Mouse (Mus musculus): ENCODE data around the gene Rab8b. TPM values are rescaled to one million over a fixed set of nuclear protein-coding genes. Genes with fewer than 3 reads are reported as not detected.

Gene Rab8b
- total and polyA plus RNA-seq, 2 experiments from 2014 or later, result 20.7 to 30.7 TPM

GRCm38 (mm10) chr9:66945647-66946641, 26.5 kb upstream of the Rab8b start, which contains the start of gene Rps27l:
Gene Rps27l, plus strand, starts transcription at chr9:66946086.
- Histone ChIP-seq H3K4me2 (ENCODE audit: low read depth) (peak within 1 kb of the TSS; percentile 74), H3K27me3 (ENCODE audit: insufficient read depth, low read length) (no peaks in the 10 kb centered on the region), H3K36me3 (ENCODE audit: insufficient read depth) (0 out of 2 replicates have a peak, but pooled peaks cover 8% of the 10 kb centered on the region), H3K9me3 (ENCODE audit: low read length) (no peaks in the 10 kb centered on the region), H3K27ac (ENCODE audit: low read depth, low read length) (peak within 1 kb of the TSS; percentile 93), H3K4me3 (ENCODE audit: low read depth, low read length) (peak within 1 kb of the TSS; percentile 86), H3K9ac (peak within 1 kb of the TSS; percentile 78), H3K4me1 (ENCODE audit: insufficient read depth) (no peaks in the 10 kb centered on the region)
- peak; percentile 4; the same call in 1 of the 2 replicates for TF ChIP-seq CTCF (IDR thresholded peaks at IDR 0.05; ENCODE audit: low read depth)
- DNase-seq (peak; percentile 94), ATAC-seq (peak; percentile 99)
- WGBS, result 1% methylated on average over 77 of the region's 77 CpGs

- H3K36me3 ChIP-seq (ENCODE audit: insufficient read depth), result 0 out of 2 replicates have a peak, but pooled peaks cover 8% of the 10 kb centered on the region
- peak overlapping the region; percentile 74 for H3K4me2 ChIP-seq (ENCODE audit: low read depth)
- TF ChIP-seq CTCF (IDR thresholded peaks at IDR 0.05; ENCODE audit: low read depth), result no peak
- H3K27ac ChIP-seq (ENCODE audit: low read depth, low read length), result peak overlapping the region; percentile 93
- peak overlapping the region; percentile 78 for H3K9ac ChIP-seq
- H3K4me3 ChIP-seq (ENCODE audit: low read depth, low read length), result peak overlapping the region; percentile 86
- H3K9me3 ChIP-seq (ENCODE audit: low read length), result no peaks in the 10 kb centered on the region
- ATAC-seq (no peak), DNase-seq (no peak)
- H3K4me1 ChIP-seq (ENCODE audit: insufficient read depth), result no peaks in the 10 kb centered on the region
- H3K27me3 ChIP-seq (ENCODE audit: insufficient read depth, low read length), result no peaks in the 10 kb centered on the region
- WGBS, result 29% methylated on average over 4 of the region's 4 CpGs
Measured at GRCm38 (mm10) chr9:66945161-66945560, 25.7 kb upstream of the Rab8b start.

GRCm38 (mm10) chr9:66938836-66939235, 19.3 kb upstream of the Rab8b start:
- H3K27ac ChIP-seq (ENCODE audit: low read depth, low read length), result no peak overlapping the region
- no peak overlapping the region for H3K4me3 ChIP-seq (ENCODE audit: low read depth, low read length)
- peak; percentile 78 for TF ChIP-seq CTCF (IDR thresholded peaks at IDR 0.05; ENCODE audit: low read depth)
- DNase-seq (peak; percentile 71), ATAC-seq (peak; percentile 42)
- WGBS, result 7% methylated on average over 4 of the region's 4 CpGs
- peaks cover 2% of the 10 kb centered on the region; the same call in 1 of the 2 replicates for H3K4me1 ChIP-seq (ENCODE audit: insufficient read depth)
- no peaks in the 10 kb centered on the region for H3K36me3 ChIP-seq (ENCODE audit: insufficient read depth)
- H3K9ac ChIP-seq, result no peak overlapping the region
- no peaks in the 10 kb centered on the region for H3K27me3 ChIP-seq (ENCODE audit: insufficient read depth, low read length)
- H3K4me2 ChIP-seq (ENCODE audit: low read depth), result no peak overlapping the region
- H3K9me3 ChIP-seq (ENCODE audit: low read length), result no peaks in the 10 kb centered on the region

- no peak overlapping the region for H3K27ac ChIP-seq (ENCODE audit: low read depth, low read length)
- WGBS, result 48% methylated on average over 8 of the region's 8 CpGs
- no peaks in the 10 kb centered on the region for H3K36me3 ChIP-seq (ENCODE audit: insufficient read depth)
- H3K4me2 ChIP-seq (ENCODE audit: low read depth), result no peak overlapping the region
- DNase-seq (no peak), ATAC-seq (no peak)
- H3K27me3 ChIP-seq (ENCODE audit: insufficient read depth, low read length), result no peaks in the 10 kb centered on the region
- peaks cover 4% of the 10 kb centered on the region; the same call in 1 of the 2 replicates for H3K4me1 ChIP-seq (ENCODE audit: insufficient read depth)
- H3K9me3 ChIP-seq (ENCODE audit: low read length), result no peaks in the 10 kb centered on the region
- H3K9ac ChIP-seq, result no peak overlapping the region
- TF ChIP-seq CTCF (IDR thresholded peaks at IDR 0.05; ENCODE audit: low read depth), result no peak
- no peak overlapping the region for H3K4me3 ChIP-seq (ENCODE audit: low read depth, low read length)
Measured at GRCm38 (mm10) chr9:66937507-66937906, 18.0 kb upstream of the Rab8b start.

GRCm38 (mm10) chr9:66933869-66934808, 14.7 kb upstream of the Rab8b start:
- no peak overlapping the region; the same call in 1 of the 2 replicates for H3K4me2 ChIP-seq (ENCODE audit: low read depth)
- no peak for TF ChIP-seq CTCF (IDR thresholded peaks at IDR 0.05; ENCODE audit: low read depth)
- ATAC-seq (peak; percentile 81), DNase-seq (peak; percentile 69)
- peak overlapping the region; percentile 70 for H3K27ac ChIP-seq (ENCODE audit: low read depth, low read length)
- 10% methylated on average over 19 of the region's 19 CpGs for WGBS
- no peaks in the 10 kb centered on the region for H3K36me3 ChIP-seq (ENCODE audit: insufficient read depth)
- H3K4me1 ChIP-seq (ENCODE audit: insufficient read depth), result peaks cover 4% of the 10 kb centered on the region; the same call in 1 of the 2 replicates
- H3K9ac ChIP-seq, result no peak overlapping the region
- H3K4me3 ChIP-seq (ENCODE audit: low read depth, low read length), result no peak overlapping the region
- no peaks in the 10 kb centered on the region for H3K9me3 ChIP-seq (ENCODE audit: low read length)
- H3K27me3 ChIP-seq (ENCODE audit: insufficient read depth, low read length), result no peaks in the 10 kb centered on the region

- Histone ChIP-seq H3K9ac (no peak overlapping the region), H3K4me2 (ENCODE audit: low read depth) (no peak overlapping the region), H3K9me3 (ENCODE audit: low read length) (no peaks in the 10 kb centered on the region), H3K4me1 (ENCODE audit: insufficient read depth) (peaks cover 4% of the 10 kb centered on the region; the same call in 1 of the 2 replicates), H3K36me3 (ENCODE audit: insufficient read depth) (no peaks in the 10 kb centered on the region), H3K27ac (ENCODE audit: low read depth, low read length) (no peak overlapping the region), H3K27me3 (ENCODE audit: insufficient read depth, low read length) (no peaks in the 10 kb centered on the region), H3K4me3 (ENCODE audit: low read depth, low read length) (no peak overlapping the region)
- ATAC-seq (no peak), DNase-seq (no peak)
- TF ChIP-seq CTCF (IDR thresholded peaks at IDR 0.05; ENCODE audit: low read depth), result no peak
- whole genome bisulfite sequencing, result 68% methylated on average over 7 of the region's 7 CpGs
Measured at GRCm38 (mm10) chr9:66930351-66930750, 10.9 kb upstream of the Rab8b start.
